Mouse (Mus musculus) limb, embryonic 14.5 days (tissue): Measurements from ENCODE around the gene Zdhhc14. TPM values are rescaled to one million over a fixed set of nuclear protein-coding genes. Genes with fewer than 3 reads are reported as not detected.

Source experiments
- ATAC-seq: fragments of 200-750 bp; cut with Nextera tagmentation; 2 replicates; pipeline ENCODE4 v1.8.0; 2017; ENCODE audit warnings: low read depth, moderate number of reproducible peaks, moderate TSS enrichment; ENCODE audit not compliant: low FRiP score
- DNase-seq: peaks from one replicate; pipeline ENCODE4 v3.0.0-alpha.2; 2015; ENCODE audit warnings: low spot score
- H3K27ac ChIP-seq: fragments of 300-500 bp; sonication (generic); replicated peaks from 2 replicates; pipeline ENCODE4 v1.5.1; 2014; ENCODE audit warnings: low read depth, mild to moderate bottlenecking, low read length, moderate library complexity, mixed read lengths
- H3K27me3 ChIP-seq: fragments of 300-500 bp; sonication (generic); 2 replicates; pipeline ENCODE4 v1.6.1; 2014; ENCODE audit warnings: low read length, mixed read lengths; ENCODE audit not compliant: control insufficient read depth, insufficient read depth
- H3K36me3 ChIP-seq: fragments of 300-500 bp; sonication (generic); 2 replicates; pipeline ENCODE4 v1.6.1; 2014; ENCODE audit warnings: mild to moderate bottlenecking, low read length, moderate library complexity, mixed read lengths; ENCODE audit not compliant: control insufficient read depth, insufficient read depth
- H3K4me1 ChIP-seq: fragments of 300-500 bp; sonication (generic); 2 replicates; pipeline ENCODE4 v1.6.1; 2014; ENCODE audit warnings: antibody characterized with exemption, low read length, mixed read lengths; ENCODE audit not compliant: control insufficient read depth, insufficient read depth
- H3K4me2 ChIP-seq: fragments of 300-500 bp; sonication (generic); replicated peaks from 2 replicates; pipeline ENCODE4 v1.6.1; 2014; ENCODE audit warnings: low read depth, mild to moderate bottlenecking, low read length, moderate library complexity; ENCODE audit not compliant: severe bottlenecking
- H3K4me3 ChIP-seq: fragments of 300-500 bp; sonication (generic); replicated peaks from 2 replicates; pipeline ENCODE4 v1.5.1; 2014; ENCODE audit warnings: low read length
- H3K9ac ChIP-seq: fragments of 300-500 bp; sonication (generic); 2 replicates; pipeline ENCODE4 v1.6.1; 2014; ENCODE audit warnings: mild to moderate bottlenecking, low read depth, low read length, moderate library complexity; ENCODE audit not compliant: severe bottlenecking
- H3K9me3 ChIP-seq: fragments of 300-500 bp; sonication (generic); 2 replicates; pipeline ENCODE4 v1.6.1; 2016; ENCODE audit warnings: low read length; ENCODE audit not compliant: control insufficient read depth
- POLR2A ChIP-seq: fragments of 200-500 bp; IDR thresholded peaks from 2 replicates; pipeline ENCODE4 v1.8.0; 2012; ENCODE audit warnings: inconsistent platforms, mild to moderate bottlenecking, moderate library complexity, borderline replicate concordance; ENCODE audit not compliant: insufficient read depth, insufficient read length; ENCODE audit errors: extremely low read depth
- WGBS: fragments of 180-500 bp; shearing (Covaris S2); extraction: QIAGEN DNeasy Blood & Tissue Kit; methylation state at CpG from one replicate; pipeline ENCODE4 v1.1.7; 2014; 5-methylcytosine and 5-hydroxymethylcytosine counted together
- polyA plus RNA-seq, 2 experiments: library from polyadenylated mRNA; depleted of rRNA in 1 of 2; stranded (reverse) in 1 of 2; unstranded in 1 of 2; fragments of >200 nt; fragmentation: Nextera tagmentation in 1 of 2; extraction: Ambion mirVana in 1 of 2; gene quantifications; 2 replicates each; pipeline versions ENCODE4 v1.2.1 to v1.2.3; 2012 to 2014

Gene Zdhhc14
- polyA plus RNA-seq, 2 experiments = 3.0 to 4.3 TPM

DNA sequence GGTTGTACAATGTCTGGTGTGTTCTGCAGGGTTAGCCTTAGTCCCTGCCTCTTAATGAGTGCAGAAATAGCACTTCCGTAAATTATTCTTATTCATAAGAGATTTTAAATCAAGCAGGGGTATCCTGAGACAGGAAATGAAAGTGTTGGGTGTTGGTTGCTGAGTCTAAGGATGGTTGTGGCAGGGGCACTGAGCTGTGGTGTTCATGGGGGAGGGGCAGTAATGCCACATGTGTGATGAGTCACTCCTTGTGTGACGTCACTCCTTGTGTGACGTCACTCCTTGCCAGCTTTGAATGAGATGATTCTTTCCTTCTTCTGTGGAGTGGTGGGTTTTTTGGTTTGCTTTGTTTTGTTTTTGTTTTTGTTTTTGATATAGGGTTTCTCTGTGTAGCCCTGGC lies 134.0 kb downstream of the Zdhhc14 start:
- TF ChIP-seq POLR2A = no peak
- H3K4me2 ChIP-seq = no peak overlapping the region
- H3K4me1 ChIP-seq = no peaks in the 10 kb centered on the region
- 70% methylated on average over 3 of the region's 3 CpGs for WGBS
- H3K4me3 ChIP-seq = no peak overlapping the region
- DNase-seq (no peak), ATAC-seq (no peak)
- H3K9ac ChIP-seq = no peak overlapping the region
- no peaks in the 10 kb centered on the region for H3K27me3 ChIP-seq
- no peak overlapping the region for H3K27ac ChIP-seq
- no peaks in the 10 kb centered on the region for H3K36me3 ChIP-seq
- no peaks in the 10 kb centered on the region for H3K9me3 ChIP-seq

DNA sequence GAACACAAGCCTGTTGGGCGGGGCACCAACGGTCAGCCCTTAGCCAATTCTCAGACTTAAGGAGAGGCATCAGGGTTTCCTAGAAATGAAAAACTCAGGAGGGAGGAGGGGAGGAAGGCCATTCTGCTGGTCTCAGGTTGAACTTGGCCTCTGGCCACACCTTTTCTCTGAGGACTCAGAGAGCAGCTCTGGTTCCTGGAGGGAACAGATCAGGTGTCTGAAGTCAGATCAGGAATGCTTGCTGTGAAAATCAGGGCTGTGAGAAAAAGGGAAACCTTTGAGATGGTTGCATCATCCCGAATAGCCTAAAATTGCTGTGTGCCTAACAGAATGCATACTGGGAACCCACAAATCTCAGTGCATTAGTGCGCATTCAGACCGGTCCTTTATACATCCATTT lies 135.3 kb downstream of the Zdhhc14 start:
- TF ChIP-seq POLR2A = no peak
- no peak for ATAC-seq

DNA sequence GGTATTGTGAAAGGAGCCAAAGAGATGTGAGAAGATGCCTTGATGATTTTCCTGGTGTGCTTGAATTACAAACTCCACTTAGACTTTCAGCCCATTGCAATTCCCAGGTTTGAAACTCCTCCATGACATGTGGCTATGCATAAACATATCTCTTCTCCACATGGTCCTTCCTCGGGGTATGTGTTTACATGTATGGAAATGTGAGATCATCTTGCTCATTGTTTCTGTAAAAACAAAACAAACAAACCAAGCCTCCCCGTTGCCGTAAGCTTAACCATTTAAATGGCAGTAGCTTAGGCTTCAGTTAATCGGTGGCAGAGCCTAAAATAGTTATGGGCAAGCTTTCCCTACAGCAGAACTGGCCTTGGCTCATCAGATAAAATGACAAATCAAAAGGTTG lies 137.3 kb downstream of the Zdhhc14 start:
- Histone ChIP-seq H3K4me1 (no peaks in the 10 kb centered on the region), H3K9me3 (no peaks in the 10 kb centered on the region), H3K4me3 (no peak overlapping the region), H3K36me3 (no peaks in the 10 kb centered on the region), H3K27me3 (no peaks in the 10 kb centered on the region), H3K4me2 (no peak overlapping the region), H3K27ac (no peak overlapping the region), H3K9ac (no peak overlapping the region)
- TF ChIP-seq POLR2A = no peak
- ATAC-seq (no peak), DNase-seq (no peak)
- WGBS = 80% methylated on average over 4 of the region's 4 CpGs

More for the DNA sequence above, 135.3 kb downstream of the Zdhhc14 start:
- H3K27ac ChIP-seq = no peak overlapping the region
- H3K27me3 ChIP-seq = no peaks in the 10 kb centered on the region
- H3K4me3 ChIP-seq = no peak overlapping the region
- H3K36me3 ChIP-seq = no peaks in the 10 kb centered on the region
- H3K9me3 ChIP-seq = no peaks in the 10 kb centered on the region
- DNase-seq = no peak
- WGBS = 89% methylated on average over 5 of the region's 5 CpGs
- H3K9ac ChIP-seq = no peak overlapping the region
- H3K4me2 ChIP-seq = no peak overlapping the region
- H3K4me1 ChIP-seq = no peaks in the 10 kb centered on the region

DNA sequence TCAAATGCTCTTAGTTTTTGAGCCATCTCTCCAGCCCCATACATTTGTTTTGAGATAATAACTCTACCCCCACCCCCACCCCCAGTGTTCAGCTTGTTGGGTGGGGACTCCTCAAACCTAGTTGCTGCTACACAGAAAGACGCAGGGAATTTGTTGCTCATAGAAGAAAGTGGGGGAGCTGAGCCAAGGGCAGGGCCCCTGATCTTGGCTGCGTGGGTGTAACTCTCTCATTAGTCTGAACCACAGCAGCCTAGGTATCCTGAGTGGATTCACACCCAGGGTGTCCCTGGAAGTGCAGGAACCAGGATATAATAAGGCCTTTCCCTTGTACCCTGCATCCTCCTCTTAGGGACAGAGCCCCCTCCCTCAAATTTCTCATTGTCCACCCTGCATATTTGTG lies 142.9 kb downstream of the Zdhhc14 start:
- no peak for DNase-seq
- WGBS = 75% methylated on average over 2 of the region's 2 CpGs
- no peaks in the 10 kb centered on the region for H3K4me1 ChIP-seq
- no peak overlapping the region for H3K9ac ChIP-seq
- no peak overlapping the region for H3K27ac ChIP-seq
- H3K27me3 ChIP-seq = no peaks in the 10 kb centered on the region
- no peak for ATAC-seq
- H3K36me3 ChIP-seq = no peaks in the 10 kb centered on the region
- no peak for TF ChIP-seq POLR2A
- H3K4me2 ChIP-seq = no peak overlapping the region
- no peaks in the 10 kb centered on the region for H3K9me3 ChIP-seq
- H3K4me3 ChIP-seq = no peak overlapping the region

DNA sequence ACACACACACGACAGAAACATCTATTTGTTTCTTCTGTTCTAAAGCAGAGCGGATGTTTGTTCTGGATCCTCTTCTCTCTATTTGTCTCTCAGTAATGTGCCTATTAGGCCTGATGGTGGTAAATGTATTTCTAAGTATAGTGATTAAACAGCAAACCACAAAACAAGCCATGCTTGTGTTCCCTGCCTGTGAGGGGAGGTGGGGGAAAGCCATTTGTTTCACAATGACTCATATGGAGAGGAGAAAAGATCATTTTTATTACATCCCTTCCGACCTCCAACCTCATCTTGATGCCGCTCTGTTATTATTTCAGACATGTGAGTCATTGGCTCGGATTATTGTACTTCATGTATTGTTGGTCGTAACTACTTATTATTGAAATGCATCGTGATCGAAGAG lies 149.1 kb downstream of the Zdhhc14 start:
- Histone ChIP-seq H3K9me3 (no peaks in the 10 kb centered on the region), H3K36me3 (no peaks in the 10 kb centered on the region), H3K4me3 (no peak overlapping the region), H3K27me3 (no peaks in the 10 kb centered on the region), H3K27ac (no peak overlapping the region), H3K4me1 (no peaks in the 10 kb centered on the region), H3K4me2 (no peak overlapping the region), H3K9ac (no peak overlapping the region)
- DNase-seq (no peak), ATAC-seq (no peak)
- WGBS = 78% methylated on average over 8 of the region's 8 CpGs
- TF ChIP-seq POLR2A = no peak
